Mouse (Mus musculus) stomach, postnatal 0 days (tissue): ENCODE measurements around the gene Dync1h1.

Experiments
- CTCF ChIP-seq: IDR thresholded peaks from 2 replicates; pipeline ENCODE4 v1.5.1; 2016; ENCODE audit warnings: antibody characterized with exemption, low read depth, mild to moderate bottlenecking, moderate library complexity
- EP300 ChIP-seq: optimal IDR thresholded peaks from 2 replicates; pipeline ENCODE3; 2016; ENCODE audit warnings: antibody characterized with exemption

- no peak for TF ChIP-seq CTCF
- TF ChIP-seq EP300: no peak
These were observed 30.2 kb upstream of the Dync1h1 start for GRCm38 (mm10) chr12:110571050-110571449.
